Mouse (Mus musculus): ENCODE results near the gene Smg6.

DNA sequence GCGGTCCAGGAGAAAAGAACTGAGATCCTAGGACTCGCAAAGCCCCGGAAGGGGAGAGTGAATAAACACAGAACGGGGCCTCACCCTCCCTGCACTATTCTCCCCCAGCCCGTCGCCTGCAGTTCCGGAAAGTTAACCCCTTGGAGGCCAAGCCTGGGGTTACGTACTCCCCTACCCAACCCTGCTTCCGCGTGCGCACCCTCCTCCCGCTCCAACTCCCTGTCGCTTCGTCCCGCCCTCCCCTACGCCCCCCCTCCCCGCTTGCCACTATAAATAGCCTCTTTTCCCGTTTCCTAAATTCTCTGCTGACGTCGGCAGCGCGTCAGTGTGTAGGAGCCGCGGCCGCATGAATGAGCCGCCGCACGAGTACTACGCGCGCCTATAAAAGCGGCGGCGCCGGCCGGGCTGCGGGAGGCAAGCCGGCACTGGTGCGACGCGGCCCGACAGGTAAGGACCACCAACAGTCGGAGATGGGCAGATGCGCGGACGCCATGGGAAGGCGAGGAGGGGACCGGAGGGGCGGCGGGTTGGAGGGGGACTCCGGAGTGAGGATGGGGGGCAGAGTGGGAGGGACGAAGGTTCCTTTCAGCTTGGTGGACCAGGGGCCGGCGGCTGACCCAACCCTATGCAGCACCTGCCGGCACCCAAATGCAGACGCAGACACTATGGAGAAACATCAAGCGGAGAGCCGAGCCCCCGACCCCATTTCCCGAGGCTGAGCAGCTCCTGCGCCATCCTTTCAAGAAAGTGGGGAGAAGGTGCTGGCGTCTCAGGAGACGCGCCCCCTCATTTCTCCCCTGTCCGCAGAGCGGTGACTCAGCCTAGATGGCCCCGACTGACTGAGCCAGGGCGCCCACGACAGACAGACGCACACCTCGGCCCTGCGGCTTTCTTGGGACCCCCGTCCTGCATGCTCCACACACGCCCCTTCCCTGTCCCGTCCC, 246.8 kb downstream of the Smg6 start:
- no peak for TF ChIP-seq POLR2A (IDR thresholded peaks at IDR 0.05; ENCODE audit: borderline replicate concordance, control insufficient read depth, low read depth, low read length)
- no peak for TF ChIP-seq CTCF (IDR thresholded peaks at IDR 0.05; ENCODE audit: control insufficient read depth, insufficient read depth, low read length)
